Mouse (Mus musculus) stomach, postnatal 0 days (tissue): ENCODE results near the gene Snd1.

Source experiments
- CTCF ChIP-seq: IDR thresholded peaks from 2 replicates; pipeline ENCODE4 v1.5.1; 2016; ENCODE audit warnings: antibody characterized with exemption, low read depth, mild to moderate bottlenecking, moderate library complexity
- EP300 ChIP-seq: optimal IDR thresholded peaks from 2 replicates; pipeline ENCODE3; 2016; ENCODE audit warnings: antibody characterized with exemption

DNA sequence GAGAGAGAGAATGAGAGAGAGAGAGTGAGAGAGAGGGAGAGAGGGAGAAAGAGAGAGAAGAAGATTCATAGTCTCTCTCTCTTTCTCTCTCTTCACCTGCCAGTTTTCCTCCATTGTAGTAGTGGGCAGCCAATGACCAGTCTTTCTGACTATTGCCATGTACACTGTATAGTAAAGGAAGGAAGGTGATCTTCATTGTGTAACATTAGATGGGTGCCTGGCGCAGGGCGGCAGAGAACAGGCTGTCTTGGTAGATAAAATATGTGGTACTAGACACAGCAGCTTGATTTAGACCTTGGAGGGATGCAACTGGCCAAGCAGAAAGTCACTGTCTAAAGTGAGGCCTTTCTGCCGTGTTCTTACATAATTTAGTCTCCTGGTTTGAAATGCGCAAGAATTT is 139.9 kb downstream of the Snd1 start:
- TF ChIP-seq CTCF (no peak), EP300 (no peak)
